Mouse (Mus musculus) liver, embryonic 14.5 days (tissue): ENCODE measurements around the gene Ccdc8.

Experiments
- CTCF ChIP-seq: IDR thresholded peaks from 2 replicates; pipeline ENCODE4 v1.5.1; 2016; ENCODE audit warnings: antibody characterized with exemption, low read depth, control low read depth
- EP300 ChIP-seq: IDR thresholded peaks from 2 replicates; pipeline ENCODE4 v1.6.1; 2016; ENCODE audit warnings: antibody characterized with exemption, low read depth

- TF ChIP-seq CTCF (peak; percentile 86), EP300 (no peak)
Observed at GRCm38 (mm10) chr7:17007300-17007699, 14.8 kb downstream of the Ccdc8 start.
